Mouse (Mus musculus) testis, adult 2 months (tissue): ENCODE data around the gene Enah.

Experiments
- CTCF ChIP-seq: fragments of 200-500 bp; IDR thresholded peaks from 2 replicates; pipeline ENCODE4 v1.5.1; 2012; ENCODE audit warnings: low read depth, mild to moderate bottlenecking, inconsistent platforms, low read length, moderate library complexity; ENCODE audit not compliant: control insufficient read depth, insufficient read depth, insufficient replicate concordance
- POLR2A ChIP-seq: fragments of 200-500 bp; IDR thresholded peaks from 2 replicates; pipeline ENCODE4 v1.6.1; 2012; ENCODE audit warnings: low read depth, mild to moderate bottlenecking, inconsistent platforms, low read length, moderate library complexity; ENCODE audit not compliant: control insufficient read depth

DNA sequence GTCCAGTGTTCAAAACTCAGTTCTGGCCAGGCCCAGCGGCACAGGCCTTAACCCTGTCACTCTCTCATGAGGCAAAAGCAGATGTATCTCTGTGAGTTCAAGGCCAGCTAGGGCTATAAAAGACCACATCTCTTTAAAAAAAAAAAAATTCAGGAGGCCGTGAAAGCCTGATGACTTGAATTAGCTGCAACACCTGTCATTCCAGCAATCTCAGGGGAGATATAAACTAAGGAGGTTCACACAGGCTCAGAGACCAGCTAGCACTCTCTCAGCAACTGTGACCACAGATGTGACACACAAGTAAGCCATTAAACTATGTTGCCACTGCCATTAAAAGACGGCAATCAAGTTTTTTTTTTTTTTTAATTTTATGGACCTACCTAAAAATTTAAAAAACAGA is 56.0 kb downstream of the Enah start:
- TF ChIP-seq CTCF (no peak), POLR2A (no peak)
